Mouse (Mus musculus): ENCODE measurements around the gene Sptbn1. TPM values are rescaled to one million over a fixed set of nuclear protein-coding genes. Genes with fewer than 3 reads are reported as not detected.

Gene Sptbn1
- total RNA-seq (2021) = 100 to 1,000 TPM; 126 to 130 TPM
- long read RNA-seq, experiment 1, full-length matches to known transcripts = 1 of 21 reads
- long read RNA-seq, experiment 1, partial matches to known transcripts = 8 of 21 reads
- long read RNA-seq, experiment 1, other reads (novel, unspliced or antisense) = 12 of 21 reads
- long read RNA-seq, experiment 2, full-length matches to known transcripts = 1 of 27 reads
- long read RNA-seq, experiment 2, partial matches to known transcripts = 18 of 27 reads
- long read RNA-seq, experiment 2, other reads (novel, unspliced or antisense) = 8 of 27 reads

- peak; percentile 90 for DNase-seq
Observed at GRCm38 (mm10) chr11:30267892-30268647, at the start of gene Sptbn1. Gene Sptbn1, minus strand, starts transcription at chr11:30268175.

- DNase-seq = no peak
Observed at GRCm38 (mm10) chr11:30294279-30294678, 26.3 kb upstream of the Sptbn1 start.

DNA sequence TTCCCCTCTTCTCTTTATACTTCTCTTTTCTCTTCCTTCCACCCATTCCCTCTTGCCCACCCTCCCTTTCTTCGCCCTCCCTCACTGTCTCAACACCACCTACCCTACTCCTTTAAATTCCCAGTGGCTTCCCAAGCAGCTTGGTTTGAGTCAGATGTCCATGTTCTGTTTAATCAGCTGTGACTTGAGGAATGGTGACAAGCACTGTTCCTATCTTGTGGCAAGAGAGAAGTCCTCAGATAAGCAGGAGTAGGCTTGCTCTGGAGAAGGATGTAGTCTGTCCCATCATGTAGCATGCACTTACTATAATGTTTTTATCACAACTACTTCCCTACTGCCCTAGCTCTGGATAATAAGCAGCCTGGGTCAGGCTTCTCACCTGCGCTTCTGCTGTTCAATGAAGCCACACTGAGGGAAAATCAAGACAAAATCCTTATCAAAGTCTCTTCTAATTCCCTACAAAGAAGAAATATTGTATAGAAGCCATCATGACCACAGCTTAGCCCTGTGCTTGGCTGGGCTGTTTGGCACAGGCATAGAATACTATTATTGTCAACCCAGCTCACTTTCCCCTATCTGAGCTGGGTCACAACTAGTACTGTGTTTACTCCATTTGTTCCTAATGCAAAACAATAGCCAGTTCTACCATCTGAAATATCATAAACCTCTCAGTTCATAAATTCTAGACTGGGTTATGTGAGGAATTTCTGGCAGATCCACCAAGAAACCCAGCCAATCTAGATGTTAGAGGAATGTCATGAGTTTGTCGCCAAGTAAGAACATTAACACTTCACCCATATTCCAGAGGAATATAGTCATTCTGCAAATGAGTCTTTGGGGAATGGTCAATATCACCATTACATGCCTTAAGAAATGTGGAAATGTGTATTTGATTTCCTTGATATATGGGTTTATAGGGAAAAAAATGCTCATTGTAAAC, 24.5 kb upstream of the Sptbn1 start:
- DNase-seq = no peak

- peak; percentile 75 for DNase-seq
Observed at GRCm38 (mm10) chr11:30291155-30291554, 23.2 kb upstream of the Sptbn1 start.

DNA sequence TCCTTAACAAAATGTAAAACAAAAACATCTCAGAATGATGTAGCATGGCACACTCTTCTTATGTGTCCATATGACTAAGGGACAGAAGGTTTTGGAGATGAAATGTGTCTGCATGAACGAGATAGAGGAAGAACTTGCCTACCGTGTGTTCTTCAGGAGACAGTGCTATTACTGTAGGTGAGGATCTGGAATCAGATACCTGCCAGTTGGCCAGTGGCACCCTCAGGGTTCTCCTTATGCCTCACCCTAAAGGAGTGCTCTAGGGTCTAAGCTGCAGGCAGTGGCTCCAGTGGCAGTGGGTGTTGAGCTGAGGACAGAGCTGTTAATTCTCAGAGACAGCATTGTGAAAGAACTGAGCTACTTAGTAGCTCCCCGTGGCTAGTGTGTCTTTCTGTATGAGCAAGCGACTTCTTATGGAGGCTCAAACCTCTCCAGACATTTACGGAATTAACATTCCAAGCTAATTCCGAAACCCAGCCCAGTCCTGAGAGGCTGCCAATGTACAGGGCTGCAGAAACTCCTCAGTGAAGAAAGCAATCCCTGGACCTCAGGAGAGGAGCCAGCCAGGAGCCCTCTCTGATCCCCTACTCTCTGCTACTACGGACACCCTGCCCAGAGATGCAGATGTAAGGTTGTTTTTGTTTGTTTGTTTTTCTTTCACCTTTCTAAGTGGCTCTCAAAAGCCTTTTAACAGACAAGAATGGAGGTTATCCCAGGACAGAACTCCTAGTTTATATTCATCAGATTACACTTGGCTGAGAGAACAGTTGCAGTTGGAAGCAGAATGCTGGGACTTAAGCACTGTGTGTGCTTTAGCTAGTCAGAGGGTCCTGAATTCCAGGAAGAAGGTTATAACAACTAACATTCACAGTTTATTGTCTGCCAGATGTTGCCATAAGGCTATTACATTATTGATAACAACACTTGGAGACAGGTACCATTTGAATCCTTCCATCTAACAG, 21.8 kb upstream of the Sptbn1 start:
- DNase-seq = peak; percentile 46

DNA sequence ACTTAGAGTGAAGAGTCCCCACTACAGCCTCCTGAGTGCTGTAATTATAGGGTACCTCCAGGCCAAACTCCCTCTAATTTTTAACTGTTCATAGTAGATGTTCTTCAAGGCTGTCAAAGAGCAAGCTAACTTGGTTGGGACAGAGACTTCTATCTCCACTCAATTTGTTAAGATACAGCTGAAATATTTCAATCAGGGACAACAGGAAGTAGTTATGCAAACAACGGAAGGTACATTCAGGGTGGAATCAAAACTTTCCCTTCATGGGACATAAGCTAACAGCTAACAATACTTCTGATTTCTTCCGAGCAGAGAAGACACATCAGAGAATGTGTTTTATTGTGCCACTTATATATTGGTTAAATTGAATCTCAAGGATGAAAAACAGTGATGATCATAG, 20.1 kb upstream of the Sptbn1 start:
- DNase-seq = no peak

GRCm38 (mm10) chr11:30283710-30284109, 15.7 kb upstream of the Sptbn1 start:
- DNase-seq = peak; percentile 59

- DNase-seq = no peak
Observed at GRCm38 (mm10) chr11:30281096-30281495, 13.1 kb upstream of the Sptbn1 start.

DNA sequence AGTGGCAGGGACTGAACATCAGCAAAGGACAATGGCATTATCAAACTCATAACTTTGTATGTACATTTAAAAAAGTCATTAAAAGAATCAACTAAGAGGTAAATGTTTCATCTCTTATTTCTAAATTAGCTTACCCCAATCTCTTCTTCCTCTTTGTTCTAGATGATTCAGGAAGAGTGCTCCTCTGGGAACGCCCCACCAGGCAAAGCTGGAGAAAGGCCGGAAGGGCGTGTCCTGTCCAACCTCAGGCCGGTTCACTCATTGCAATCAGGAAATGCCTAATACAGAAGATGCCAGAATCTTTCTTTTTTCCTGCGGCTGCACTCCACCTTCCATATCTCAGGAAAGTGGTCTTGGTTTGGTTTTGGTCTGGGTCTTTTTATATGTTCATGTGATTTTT, 11.3 kb upstream of the Sptbn1 start:
- peak; percentile 63 for DNase-seq

DNA sequence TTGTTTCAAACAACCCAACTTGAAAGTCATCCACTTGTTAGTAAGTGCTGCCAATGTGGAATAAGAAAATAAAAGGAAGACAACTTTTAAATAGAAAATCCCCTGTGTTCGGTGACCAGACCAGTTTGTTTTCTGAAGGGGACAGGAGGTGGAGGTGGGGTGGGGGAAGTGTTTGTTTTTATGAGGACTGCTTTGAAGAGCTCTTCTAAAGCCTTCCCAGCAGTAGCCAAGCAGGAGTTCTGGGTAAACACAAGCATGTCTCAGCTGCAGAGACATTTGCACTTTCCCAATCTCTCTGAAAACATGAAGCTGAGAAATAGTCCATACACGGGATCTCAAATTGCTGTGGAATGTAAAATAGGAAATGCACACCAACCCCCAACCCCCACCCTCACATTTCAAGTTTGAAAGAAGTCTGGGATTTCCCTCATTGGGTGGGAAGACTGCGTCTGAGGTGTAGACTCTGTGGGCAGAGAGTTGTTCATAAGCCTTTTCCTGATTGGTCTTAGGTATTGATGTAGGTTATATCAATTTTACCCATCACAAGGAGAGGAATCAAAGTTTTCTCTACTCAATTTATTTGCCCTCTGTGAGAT, 7.6 kb upstream of the Sptbn1 start:
- DNase-seq = no peak

DNA sequence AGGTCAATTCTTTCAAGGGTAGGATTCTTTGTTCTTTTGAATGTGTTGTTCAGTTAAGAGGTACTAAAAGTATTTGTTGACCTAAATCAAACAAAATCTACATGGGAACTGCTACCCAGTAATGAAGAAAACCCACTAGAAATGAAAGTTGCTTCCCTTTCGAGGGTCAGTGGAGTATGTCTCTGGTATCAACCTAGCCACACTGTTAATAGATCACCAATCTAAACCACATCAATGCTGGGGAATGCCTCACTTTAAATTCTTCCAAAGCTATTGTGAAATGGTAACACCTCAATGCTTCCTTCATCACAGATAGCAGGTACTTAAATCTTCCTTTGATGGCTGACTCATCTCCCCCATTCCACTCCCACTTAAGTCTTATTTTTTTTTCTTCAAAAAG, 1.5 kb upstream of the Sptbn1 start:
- no peak for DNase-seq

- no peak for DNase-seq
Observed at GRCm38 (mm10) chr11:30268648-30269375, 837 bp upstream of the Sptbn1 start.

GRCm38 (mm10) chr11:30267036-30267891, 711 bp downstream of the Sptbn1 start:
- DNase-seq = peak; percentile 46

DNA sequence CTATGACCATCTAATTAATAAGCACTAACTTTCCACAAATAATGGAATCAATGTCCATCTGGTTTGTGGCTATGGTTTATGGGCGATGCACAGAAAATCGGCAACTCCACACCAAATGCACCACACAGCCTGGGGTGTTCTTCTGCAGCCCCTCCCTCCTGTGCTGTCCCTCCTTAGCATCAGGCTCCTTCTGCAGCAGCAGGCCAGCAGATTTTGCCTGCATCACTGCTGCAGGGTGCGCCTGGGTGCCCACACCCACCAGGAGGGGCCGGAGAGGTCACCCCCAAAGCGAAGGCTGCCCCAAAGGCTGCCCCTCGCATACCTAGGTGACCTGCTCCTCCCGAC, 1.3 kb downstream of the Sptbn1 start:
- no peak for DNase-seq

DNA sequence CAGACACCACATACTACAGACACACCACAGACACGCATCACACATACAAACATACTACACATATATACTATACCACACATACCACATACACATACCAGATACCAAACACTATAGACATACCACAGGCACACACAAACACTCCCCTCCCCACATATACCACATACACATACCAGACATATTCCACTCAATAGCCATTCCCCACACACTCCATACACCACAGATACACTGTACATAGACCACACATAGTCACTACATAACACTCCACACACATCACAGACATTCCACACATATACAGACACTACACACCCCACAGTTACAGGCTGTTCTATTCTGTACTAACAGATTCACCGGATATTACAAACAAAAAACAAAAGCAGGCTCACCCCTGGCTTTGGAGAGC, 2.3 kb downstream of the Sptbn1 start:
- no peak for DNase-seq

DNA sequence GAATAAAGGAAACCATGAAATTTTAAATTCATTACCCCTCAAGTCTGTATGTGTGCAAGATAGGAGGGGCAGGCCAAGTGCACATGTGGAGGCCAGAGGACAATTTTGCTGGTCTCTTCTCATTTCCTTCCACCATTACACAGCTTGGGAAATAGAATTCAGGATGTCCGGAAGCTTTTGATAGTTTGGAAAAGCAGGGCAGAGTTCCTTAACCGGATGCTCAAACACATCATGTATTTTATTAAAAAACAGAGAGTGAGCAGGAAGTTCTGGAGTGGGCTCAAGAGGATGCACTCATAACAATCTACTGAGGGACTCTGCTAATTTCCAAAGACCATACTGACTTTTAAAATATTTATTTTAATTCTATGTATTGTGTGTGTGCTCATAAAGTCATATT, 4.3 kb downstream of the Sptbn1 start:
- DNase-seq = no peak

GRCm38 (mm10) chr11:30258739-30259350, 9.1 kb downstream of the Sptbn1 start:
- DNase-seq = no peak

GRCm38 (mm10) chr11:30257812-30258211, 10.2 kb downstream of the Sptbn1 start:
- DNase-seq = no peak

GRCm38 (mm10) chr11:30257085-30257484, 10.9 kb downstream of the Sptbn1 start:
- DNase-seq = no peak

All from gastrocnemius, postnatal 25 days (tissue).